Comparison of ENCODE assay signal across 21 mouse cellular contexts in the genomic region with DNA sequence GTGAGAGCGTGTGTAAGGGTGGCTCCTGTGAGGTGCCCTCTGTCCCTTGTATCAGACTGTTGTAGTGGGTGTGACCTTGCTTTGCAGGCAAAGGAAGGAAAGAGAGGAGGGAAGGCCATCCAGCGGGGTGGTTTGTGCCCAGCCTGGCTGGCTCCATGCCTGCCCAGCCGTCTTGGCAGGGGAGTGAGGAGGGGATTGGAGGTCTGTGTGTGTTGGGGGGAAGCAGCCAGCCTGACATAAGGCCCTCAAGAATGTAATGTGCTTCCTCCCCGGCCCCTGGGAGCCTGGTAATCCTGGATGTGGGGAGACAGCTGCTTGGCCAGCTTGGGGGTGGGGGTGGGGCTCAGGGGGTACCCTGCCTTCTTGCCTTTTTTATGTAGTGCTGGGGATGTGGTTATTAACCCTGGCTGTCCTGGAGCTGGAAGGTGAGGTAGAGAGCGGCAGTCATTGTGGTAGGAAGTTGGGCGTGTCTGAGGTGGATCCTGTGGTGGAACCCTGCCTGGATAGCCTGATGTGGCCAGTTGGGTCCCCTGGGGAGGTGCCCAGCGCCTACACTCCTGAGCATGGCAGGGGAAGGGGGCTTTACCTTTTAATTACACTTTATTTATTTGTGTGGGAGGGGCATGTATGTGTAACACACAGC. TPM values are rescaled to one million over a fixed set of nuclear protein-coding genes. Genes with fewer than 3 reads are reported as not detected.
DNase-seq lines count a peak whose midpoint lies in the region; ATAC-seq and TF ChIP-seq lines count a peak whose summit lies in the region.
"Had no signal": no experiment of that assay in that cellular context is flagged by ENCODE, and none has a peak within 500 bp of the region (broad histone marks: within the 10 kb centered on the region; RNA-seq: fewer than 3 reads in every experiment).

No protein-coding gene starts in this region.

- no peaks in the 10 kb centered on the region for H3K36me3 ChIP-seq in forebrain, embryonic 14.5 days (ENCODE audit: control insufficient read depth, insufficient read depth, low read length)
- no peaks in the 10 kb centered on the region for H3K36me3 ChIP-seq in forebrain, postnatal 0 days (ENCODE audit: insufficient read depth)
- no peaks in the 10 kb centered on the region for H3K36me3 ChIP-seq in limb, embryonic 12.5 days
- no peaks in the 10 kb centered on the region for H3K36me3 ChIP-seq in limb, embryonic 10.5 days
- H3K36me3 ChIP-seq: neural tube, embryonic 15.5 days had no signal

- H3K27me3 ChIP-seq in forebrain, embryonic 14.5 days (replicated peaks; ENCODE audit: control insufficient read depth, insufficient read depth, low read length), result no peaks in the 10 kb centered on the region
- H3K27me3 ChIP-seq in forebrain, postnatal 0 days (ENCODE audit: insufficient read depth, low read length), result no peaks in the 10 kb centered on the region
- H3K27me3 ChIP-seq in limb, embryonic 12.5 days, result peaks cover 53% of the 10 kb centered on the region
- peaks cover 83% of the 10 kb centered on the region for H3K27me3 ChIP-seq in limb, embryonic 10.5 days (ENCODE audit: low read depth, poor library complexity, severe bottlenecking)

- 31% methylated on average over 7 of the region's 7 CpGs for WGBS in forebrain, embryonic 14.5 days
- WGBS in forebrain, postnatal 0 days, result 27% methylated on average over 7 of the region's 7 CpGs
- WGBS in limb, embryonic 12.5 days, result 34% methylated on average over 7 of the region's 7 CpGs
- WGBS in limb, embryonic 10.5 days, result 38% methylated on average over 7 of the region's 7 CpGs

- ATAC-seq in forebrain, embryonic 14.5 days, result no peak
- ATAC-seq in forebrain, postnatal 0 days, result no peak
- no peak for ATAC-seq in limb, embryonic 12.5 days (ENCODE audit: insufficient number of reproducible peaks, insufficient read depth, low FRiP score, low TSS enrichment, low read depth)
- ATAC-seq in common myeloid progenitor, adult 5-6 weeks (replicated peaks; ENCODE audit: low read depth, poor library complexity, severe bottlenecking), result peak; percentile 56
- ATAC-seq in megakaryocyte progenitor cell, adult 5-6 weeks (replicated peaks; ENCODE audit: poor library complexity), result 0 out of 2 replicates have a peak, but pooled peaks have one; percentile 31

- no peaks in the 10 kb centered on the region for H3K4me1 ChIP-seq in forebrain, embryonic 14.5 days (ENCODE audit: control insufficient read depth, insufficient read depth, low read length)
- H3K4me1 ChIP-seq in forebrain, postnatal 0 days (ENCODE audit: insufficient read depth), result no peaks in the 10 kb centered on the region
- peaks cover 7% of the 10 kb centered on the region for H3K4me1 ChIP-seq in limb, embryonic 12.5 days (replicated peaks)
- peaks cover 9% of the 10 kb centered on the region; the same call in 1 of the 2 replicates for H3K4me1 ChIP-seq in limb, embryonic 10.5 days

- peak; percentile 35 for DNase-seq in forebrain, embryonic 14.5 days (ENCODE audit: low spot score)
- no peak for DNase-seq in forebrain, postnatal 0 days
- DNase-seq in limb, embryonic 10.5 days (ENCODE audit: low spot score), result no peak
- DNase-seq in left cerebral cortex, postnatal 14 days (ENCODE audit: low spot score in 2 of 2), result no peak
- no peak for DNase-seq in thymus, postnatal 0 days (ENCODE audit: low spot score)
- DNase-seq: cerebellum, adult 18-20 months; heart, adult 2 months; heart, postnatal 10 days; kidney, adult 2 months; layer of hippocampus, postnatal 36 days; lung, embryonic 14.5 days; thymus, postnatal 36 days had no signal

- H3K9ac ChIP-seq in forebrain, embryonic 14.5 days (ENCODE audit: low read length), result no peak overlapping the region
- no peak overlapping the region for H3K9ac ChIP-seq in forebrain, postnatal 0 days
- 0 out of 2 replicates have a peak overlapping the region, but pooled peaks have one; percentile 4 for H3K9ac ChIP-seq in limb, embryonic 12.5 days (replicated peaks)
- H3K9ac ChIP-seq: lung, embryonic 14.5 days; neural tube, embryonic 15.5 days had no signal

- TF ChIP-seq CTCF in forebrain, postnatal 0 days (IDR thresholded peaks at IDR 0.05; ENCODE audit: low read depth), result no peak

- no peak overlapping the region for H3K27ac ChIP-seq in forebrain, embryonic 14.5 days (ENCODE audit: low read depth, low read length)
- no peak overlapping the region for H3K27ac ChIP-seq in forebrain, postnatal 0 days (ENCODE audit: low read depth, low read length)
- no peak overlapping the region for H3K27ac ChIP-seq in limb, embryonic 12.5 days
- H3K27ac ChIP-seq in limb, embryonic 10.5 days, result no peak overlapping the region
- H3K27ac ChIP-seq: heart, adult 2 months; macrophage; neural tube, embryonic 15.5 days had no signal

- no peak overlapping the region for H3K4me3 ChIP-seq in forebrain, embryonic 14.5 days (ENCODE audit: low read depth, low read length)
- no peak overlapping the region for H3K4me3 ChIP-seq in forebrain, postnatal 0 days (ENCODE audit: low read depth, low read length)
- no peak overlapping the region for H3K4me3 ChIP-seq in limb, embryonic 12.5 days (replicated peaks)
- no peak overlapping the region for H3K4me3 ChIP-seq in limb, embryonic 10.5 days
- H3K4me3 ChIP-seq: heart, adult 2 months; neural tube, embryonic 15.5 days had no signal

- intact Hi-C loops in left cerebral cortex, postnatal 14 days (cut with DNase I), result no loop called here

- no peak overlapping the region for H3K4me2 ChIP-seq in forebrain, embryonic 14.5 days (ENCODE audit: low read length)
- H3K4me2 ChIP-seq in forebrain, postnatal 0 days (ENCODE audit: low read depth), result no peak overlapping the region
- no peak overlapping the region for H3K4me2 ChIP-seq in limb, embryonic 12.5 days
- H3K4me2 ChIP-seq: liver, embryonic 11.5 days; lung, embryonic 14.5 days; neural tube, embryonic 15.5 days had no signal

- no peaks in the 10 kb centered on the region for H3K9me3 ChIP-seq in forebrain, embryonic 14.5 days (replicated peaks; ENCODE audit: control insufficient read depth, low read length)
- no peaks in the 10 kb centered on the region for H3K9me3 ChIP-seq in forebrain, postnatal 0 days (ENCODE audit: low read length)
- H3K9me3 ChIP-seq in limb, embryonic 12.5 days, result no peaks in the 10 kb centered on the region
- H3K9me3 ChIP-seq in limb, embryonic 10.5 days (replicated peaks), result no peaks in the 10 kb centered on the region
- H3K9me3 ChIP-seq: neural tube, embryonic 15.5 days had no signal

RNA-seq across cellular contexts. Expression of gene Tas1r2, which starts 36.4 kb away (rescaled TPM):
- not detected in 2 replicates for polyA plus RNA-seq in forebrain, embryonic 14.5 days (2014; fragmentation: Nextera tagmentation; extraction: Ambion mirVana)
- total RNA-seq in forebrain, postnatal 0 days (2014; rRNA removed), result 0.05 TPM in 1 of 2 replicates, not detected in the other
- polyA plus RNA-seq in forebrain, postnatal 0 days (2015; fragmentation: Nextera tagmentation; extraction: Ambion mirVana), result not detected in 2 replicates
- polyA plus RNA-seq in limb, embryonic 12.5 days (2016; fragmentation: Nextera tagmentation; extraction: Ambion mirVana), result not detected in 2 replicates
- not detected in 2 replicates for polyA plus RNA-seq in limb, embryonic 10.5 days (2016; fragmentation: Nextera tagmentation; extraction: Ambion mirVana)
- total RNA-seq in common myeloid progenitor, adult 5-6 weeks (2017), result not detected in 2 replicates
- not detected in 2 replicates for total RNA-seq in megakaryocyte progenitor cell, adult 5-6 weeks (2015)
- not detected in 2 replicates for total RNA-seq in megakaryocyte progenitor cell, adult 5-6 weeks (2017)
- total RNA-seq in left cerebral cortex, postnatal 14 days (2021), result not detected
- not detected in 2 replicates for polyA plus RNA-seq in thymus, postnatal 0 days (2015; fragmentation: Nextera tagmentation; extraction: Ambion mirVana)
- total RNA-seq: heart, adult 2 months; heart, postnatal 10 days; layer of hippocampus, postnatal 36 days; monocyte, adult 5-6 weeks had no signal
- polyA plus RNA-seq: heart, adult 2 months; large intestine, adult 2 months; liver, embryonic 11.5 days; lung, embryonic 14.5 days; macrophage; neural tube, embryonic 15.5 days; stomach, embryonic 16.5 days had no signal

Comparison
In these comparisons a context has a peak if more than half of its experiments do, and no peak if none do; other contexts are left out.
1. ATAC-seq: peak in common myeloid progenitor, adult 5-6 weeks (single experiment) and megakaryocyte progenitor cell, adult 5-6 weeks (single experiment); none in forebrain, embryonic 14.5 days (single experiment), forebrain, postnatal 0 days (single experiment) and limb, embryonic 12.5 days (single experiment).